In genomic region chr17:88064347-88065030, GRCm38 (mm10) we compare ENCODE assay signal across 8 mouse cellular contexts. TPM values are rescaled to one million over a fixed set of nuclear protein-coding genes. Genes with fewer than 3 reads are reported as not detected.
DNase-seq lines count a peak whose midpoint lies in the region; ATAC-seq lines count a peak whose summit lies in the region.

No protein-coding gene starts in this region.

- 0 out of 2 replicates have a peak, but pooled peaks cover 4% of the 10 kb centered on the region for H3K9me3 ChIP-seq in limb, embryonic 12.5 days
- H3K9me3 ChIP-seq in midbrain, embryonic 13.5 days: no peaks in the 10 kb centered on the region

- under 1% methylated on average over 56 of the region's 67 CpGs for WGBS in limb, embryonic 12.5 days
- under 1% methylated on average over 39 of the region's 67 CpGs for WGBS in midbrain, embryonic 13.5 days

- peak; percentile 46 for DNase-seq in ovary, adult 18-20 months (ENCODE audit: low spot score)
- no peak for DNase-seq in ovary, postnatal 14 days (ENCODE audit: low spot score)
- peak; percentile 31 for DNase-seq in embryo, embryonic 11.5 days (ENCODE audit: low read depth, low spot score)
- DNase-seq in heart, adult 18-20 months: peak; percentile 65 to 68
- DNase-seq in kidney, adult 18-20 months: peak; percentile 64
- DNase-seq in spleen, postnatal 10 days (ENCODE audit: low spot score in 2 of 2): peak; percentile 73 to 74

- H3K27ac ChIP-seq in limb, embryonic 12.5 days: peak overlapping the region; percentile 100
- H3K27ac ChIP-seq in midbrain, embryonic 13.5 days: peak overlapping the region; percentile 100

- no peak for ATAC-seq in limb, embryonic 12.5 days (ENCODE audit: insufficient number of reproducible peaks, insufficient read depth, low FRiP score, low TSS enrichment, low read depth)
- peak; percentile 24 for ATAC-seq in midbrain, embryonic 13.5 days

- H3K9ac ChIP-seq in limb, embryonic 12.5 days (replicated peaks): peak overlapping the region; percentile 100
- peak overlapping the region; percentile 100 for H3K9ac ChIP-seq in midbrain, embryonic 13.5 days (replicated peaks)

- peak overlapping the region; percentile 69 for H3K4me2 ChIP-seq in limb, embryonic 12.5 days
- peak overlapping the region; percentile 77 for H3K4me2 ChIP-seq in midbrain, embryonic 13.5 days (replicated peaks)

- H3K36me3 ChIP-seq in limb, embryonic 12.5 days: no peaks in the 10 kb centered on the region
- H3K36me3 ChIP-seq in midbrain, embryonic 13.5 days: no peaks in the 10 kb centered on the region

- peak overlapping the region; percentile 97 for H3K4me3 ChIP-seq in limb, embryonic 12.5 days (replicated peaks)
- H3K4me3 ChIP-seq in midbrain, embryonic 13.5 days (replicated peaks): peak overlapping the region; percentile 97

- peaks cover 7% of the 10 kb centered on the region for H3K4me1 ChIP-seq in limb, embryonic 12.5 days (replicated peaks)
- peaks cover 24% of the 10 kb centered on the region for H3K4me1 ChIP-seq in midbrain, embryonic 13.5 days (replicated peaks)

- no peaks in the 10 kb centered on the region for H3K27me3 ChIP-seq in limb, embryonic 12.5 days
- no peaks in the 10 kb centered on the region for H3K27me3 ChIP-seq in midbrain, embryonic 13.5 days

RNA-seq across cellular contexts. Expression of gene Fbxo11, which starts 0.6 kb away (rescaled TPM):
- 10 to 100 TPM; 31.9 to 33.1 TPM for total RNA-seq in heart, adult 18-20 months (2021)
- polyA plus RNA-seq in limb, embryonic 12.5 days (2016; fragmentation: Nextera tagmentation; extraction: Ambion mirVana): 23.5 and 29.1 TPM in 2 replicates
- 30.7 and 31.2 TPM in 2 replicates for polyA plus RNA-seq in midbrain, embryonic 13.5 days (2015; fragmentation: Nextera tagmentation; extraction: Ambion mirVana)
